ENCODE assay signal across 7 mouse cellular contexts in genomic region chr1:155086416-155086815, GRCm38 (mm10). TPM values are rescaled to one million over a fixed set of nuclear protein-coding genes. Genes with fewer than 3 reads are reported as not detected.
DNase-seq lines count a peak whose midpoint lies in the region; ATAC-seq and TF ChIP-seq lines count a peak whose summit lies in the region.

No protein-coding gene starts in this region.

- H3K4me2 ChIP-seq in limb, embryonic 13.5 days (replicated peaks) = no peak overlapping the region

- DNase-seq in hindbrain, embryonic 10.5 days (ENCODE audit: low spot score) = no peak
- DNase-seq in cerebellum, postnatal 10 days = no peak
- no peak for DNase-seq in right cerebral cortex, adult 18-20 months
- DNase-seq in left cerebral cortex, postnatal 14 days (ENCODE audit: low spot score in 2 of 2) = no peak

- peaks cover 63% of the 10 kb centered on the region for H3K4me1 ChIP-seq in E14TG2a.4 (replicated peaks; ENCODE audit: low read depth, low read length)
- H3K4me1 ChIP-seq in ES-Bruce4 (ENCODE audit: control insufficient read depth, insufficient read depth, low read length) = peaks cover under 1% of the 10 kb centered on the region
- peaks cover 64% of the 10 kb centered on the region for H3K4me1 ChIP-seq in hindbrain, embryonic 10.5 days (replicated peaks)
- peaks cover 81% of the 10 kb centered on the region for H3K4me1 ChIP-seq in limb, embryonic 13.5 days

- peak; percentile 83 for TF ChIP-seq EP300 in ES-Bruce4 (IDR thresholded peaks at IDR 0.05; ENCODE audit: insufficient read depth, low read depth, low read length)

- ATAC-seq in limb, embryonic 13.5 days (ENCODE audit: low FRiP score, low read depth) = no peak

- intact Hi-C loops in left cerebral cortex, postnatal 14 days (cut with DNase I) = no loop called here

- TF ChIP-seq POLR2A in ES-Bruce4 (IDR thresholded peaks at IDR 0.05; ENCODE audit: insufficient read depth, low read length) = no peak

- H3K27me3 ChIP-seq in E14TG2a.4 (ENCODE audit: insufficient read depth, low read length) (peaks cover 50% of the 10 kb centered on the region), ES-Bruce4 (ENCODE audit: control insufficient read depth, insufficient read depth, low read length, poor library complexity, severe bottlenecking) (peaks cover 4% of the 10 kb centered on the region; the same call in 1 of the 2 replicates)
- peaks cover 29% of the 10 kb centered on the region for H3K27me3 ChIP-seq in hindbrain, embryonic 10.5 days (ENCODE audit: insufficient read depth, poor library complexity, severe bottlenecking)
- no peaks in the 10 kb centered on the region for H3K27me3 ChIP-seq in limb, embryonic 13.5 days

- H3K9me3 ChIP-seq in E14TG2a.4 (ENCODE audit: low read length) (no peaks in the 10 kb centered on the region), ES-Bruce4 (replicated peaks; ENCODE audit: control insufficient read depth, insufficient read depth, low read length, poor library complexity, severe bottlenecking) (no peaks in the 10 kb centered on the region)
- no peaks in the 10 kb centered on the region for H3K9me3 ChIP-seq in hindbrain, embryonic 10.5 days
- H3K9me3 ChIP-seq in limb, embryonic 13.5 days = no peaks in the 10 kb centered on the region

- no peaks in the 10 kb centered on the region for H3K36me3 ChIP-seq in E14TG2a.4 (ENCODE audit: insufficient read depth, low read length)
- H3K36me3 ChIP-seq in ES-Bruce4 (ENCODE audit: control insufficient read depth, insufficient read depth, low read length, poor library complexity, severe bottlenecking) = no peaks in the 10 kb centered on the region
- no peaks in the 10 kb centered on the region for H3K36me3 ChIP-seq in hindbrain, embryonic 10.5 days
- H3K36me3 ChIP-seq in limb, embryonic 13.5 days = no peaks in the 10 kb centered on the region

- TF ChIP-seq CTCF in E14TG2a.4 (conservative IDR thresholded peaks at IDR 0.05; ENCODE audit: low read length) = no peak
- TF ChIP-seq CTCF in ES-Bruce4 (IDR thresholded peaks at IDR 0.05; ENCODE audit: low read depth, low read length) = no peak

- H3K9ac ChIP-seq in ES-Bruce4 (ENCODE audit: low read depth, poor library complexity, severe bottlenecking) = no peak overlapping the region
- 0 out of 2 replicates have a peak overlapping the region, but pooled peaks have one; percentile 15 for H3K9ac ChIP-seq in limb, embryonic 13.5 days

- peak overlapping the region; percentile 35 for H3K4me3 ChIP-seq in E14TG2a.4 (replicated peaks; ENCODE audit: low read length)
- H3K4me3 ChIP-seq in ES-Bruce4 (ENCODE audit: low read depth, low read length) = no peak overlapping the region
- no peak overlapping the region for H3K4me3 ChIP-seq in hindbrain, embryonic 10.5 days
- no peak overlapping the region for H3K4me3 ChIP-seq in limb, embryonic 13.5 days

- H3K27ac ChIP-seq in ES-Bruce4 (ENCODE audit: insufficient read depth, low read length) = peak overlapping the region; percentile 45; the same call in 1 of the 2 replicates
- H3K27ac ChIP-seq in hindbrain, embryonic 10.5 days = peak overlapping the region; percentile 82
- peak overlapping the region; percentile 63; the same call in 1 of the 2 replicates for H3K27ac ChIP-seq in limb, embryonic 13.5 days

- 3% methylated on average over 7 of the region's 7 CpGs for WGBS in hindbrain, embryonic 10.5 days
- 11% methylated on average over 7 of the region's 7 CpGs for WGBS in limb, embryonic 13.5 days

RNA-seq across cellular contexts. Expression of gene Ier5, which starts 13.0 kb away (rescaled TPM):
- polyA plus RNA-seq in ES-Bruce4 (2011; ENCODE audit: insufficient read depth, insufficient read length, low read depth, missing spikeins) = 5.9 and 7.7 TPM in 2 replicates
- 4.1 and 7.0 TPM in 2 replicates for polyA plus RNA-seq in hindbrain, embryonic 10.5 days (2016; fragmentation: Nextera tagmentation; extraction: Ambion mirVana)
- 5.8 and 6.0 TPM in 2 replicates for polyA plus RNA-seq in limb, embryonic 13.5 days (2015; fragmentation: Nextera tagmentation; extraction: Ambion mirVana)
- total RNA-seq in left cerebral cortex, postnatal 14 days (2021) = 10 to 100 TPM; 36.8 to 37.1 TPM
